In genomic region chr9:65666042-65666441, GRCm38 (mm10) we compare ENCODE assay signal across 8 mouse cellular contexts. TPM values are rescaled to one million over a fixed set of nuclear protein-coding genes. Genes with fewer than 3 reads are reported as not detected.
A peak's percentile ranks its signal among the peaks of the same experiment; 100 is the strongest.
DNase-seq lines count a peak whose midpoint lies in the region; ATAC-seq lines count a peak whose summit lies in the region.

No protein-coding gene starts in this region.

- H3K4me1 ChIP-seq in hindbrain, embryonic 14.5 days (replicated peaks; ENCODE audit: control insufficient read depth, insufficient read depth, low read length): no peaks in the 10 kb centered on the region
- H3K4me1 ChIP-seq in hindbrain, embryonic 16.5 days (ENCODE audit: control insufficient read depth, insufficient read depth, low read depth, low read length): no peaks in the 10 kb centered on the region
- peaks cover 8% of the 10 kb centered on the region for H3K4me1 ChIP-seq in heart, embryonic 16.5 days (ENCODE audit: control insufficient read depth, insufficient read depth, low read length)
- no peaks in the 10 kb centered on the region for H3K4me1 ChIP-seq in midbrain, embryonic 13.5 days (replicated peaks)

- H3K9me3 ChIP-seq in hindbrain, embryonic 14.5 days (ENCODE audit: control insufficient read depth, low read length): no peaks in the 10 kb centered on the region
- H3K9me3 ChIP-seq in hindbrain, embryonic 16.5 days (ENCODE audit: control insufficient read depth, low read length): no peaks in the 10 kb centered on the region
- H3K9me3 ChIP-seq in heart, embryonic 16.5 days (replicated peaks; ENCODE audit: control insufficient read depth, low read length): no peaks in the 10 kb centered on the region
- no peaks in the 10 kb centered on the region for H3K9me3 ChIP-seq in midbrain, embryonic 13.5 days

- H3K9ac ChIP-seq in hindbrain, embryonic 14.5 days: no peak overlapping the region
- no peak overlapping the region for H3K9ac ChIP-seq in hindbrain, embryonic 16.5 days (ENCODE audit: low read depth, low read length)
- H3K9ac ChIP-seq in heart, embryonic 16.5 days (ENCODE audit: low read length): no peak overlapping the region
- H3K9ac ChIP-seq in midbrain, embryonic 13.5 days (replicated peaks): no peak overlapping the region

- no peak for ATAC-seq in hindbrain, embryonic 14.5 days (ENCODE audit: low FRiP score)
- ATAC-seq in hindbrain, embryonic 16.5 days: no peak
- peak; percentile 42; the same call in 1 of the 2 replicates for ATAC-seq in heart, embryonic 16.5 days (replicated peaks; ENCODE audit: extremely low read depth, insufficient read depth, low FRiP score)
- ATAC-seq in midbrain, embryonic 13.5 days: peak; percentile 40; the same call in 1 of the 2 replicates

- no peak overlapping the region for H3K27ac ChIP-seq in hindbrain, embryonic 14.5 days
- H3K27ac ChIP-seq in hindbrain, embryonic 16.5 days (ENCODE audit: low read depth, low read length): no peak overlapping the region
- H3K27ac ChIP-seq in heart, embryonic 16.5 days (ENCODE audit: low read length): no peak overlapping the region
- no peak overlapping the region for H3K27ac ChIP-seq in midbrain, embryonic 13.5 days

- intact Hi-C loops in left cerebral cortex, postnatal 14 days (cut with DNase I): no loop called here

- no peaks in the 10 kb centered on the region for H3K36me3 ChIP-seq in hindbrain, embryonic 14.5 days (replicated peaks; ENCODE audit: control insufficient read depth, insufficient read depth)
- no peaks in the 10 kb centered on the region for H3K36me3 ChIP-seq in hindbrain, embryonic 16.5 days (ENCODE audit: control insufficient read depth, insufficient read depth, low read length)
- H3K36me3 ChIP-seq in heart, embryonic 16.5 days (ENCODE audit: control insufficient read depth, insufficient read depth): no peaks in the 10 kb centered on the region
- no peaks in the 10 kb centered on the region for H3K36me3 ChIP-seq in midbrain, embryonic 13.5 days

- no peak overlapping the region for H3K4me3 ChIP-seq in hindbrain, embryonic 14.5 days (replicated peaks; ENCODE audit: low read length)
- no peak overlapping the region for H3K4me3 ChIP-seq in hindbrain, embryonic 16.5 days (ENCODE audit: low read length)
- no peak overlapping the region for H3K4me3 ChIP-seq in heart, embryonic 16.5 days (ENCODE audit: low read length)
- H3K4me3 ChIP-seq in midbrain, embryonic 13.5 days (replicated peaks): no peak overlapping the region

- H3K4me2 ChIP-seq in hindbrain, embryonic 14.5 days (replicated peaks): no peak overlapping the region
- H3K4me2 ChIP-seq in hindbrain, embryonic 16.5 days (ENCODE audit: low read length): no peak overlapping the region
- no peak overlapping the region for H3K4me2 ChIP-seq in heart, embryonic 16.5 days (ENCODE audit: low read depth, low read length)
- H3K4me2 ChIP-seq in midbrain, embryonic 13.5 days (replicated peaks): no peak overlapping the region

- peak; percentile 74 for DNase-seq in hindbrain, embryonic 14.5 days (ENCODE audit: low spot score)
- peak; percentile 74 to 90 for DNase-seq in adrenal gland, adult (ENCODE audit: inconsistent age in 2 of 2, low spot score in 1 of 2)
- peak; percentile 73 for DNase-seq in embryo, embryonic 11 days
- peak; percentile 56 to 64 for DNase-seq in left cerebral cortex, postnatal 14 days (ENCODE audit: low spot score in 2 of 2)
- DNase-seq in spleen, postnatal 14 days (ENCODE audit: low spot score in 2 of 2): peak; percentile 24 to 52

- no peaks in the 10 kb centered on the region for H3K27me3 ChIP-seq in hindbrain, embryonic 14.5 days (ENCODE audit: control insufficient read depth, insufficient read depth, low read length)
- no peaks in the 10 kb centered on the region for H3K27me3 ChIP-seq in hindbrain, embryonic 16.5 days (replicated peaks; ENCODE audit: control insufficient read depth, insufficient read depth, low read length)
- no peaks in the 10 kb centered on the region for H3K27me3 ChIP-seq in heart, embryonic 16.5 days (ENCODE audit: control insufficient read depth, insufficient read depth, low read length)
- H3K27me3 ChIP-seq in midbrain, embryonic 13.5 days: no peaks in the 10 kb centered on the region

- WGBS in hindbrain, embryonic 14.5 days: 27% methylated on average over 5 of the region's 5 CpGs
- WGBS in hindbrain, embryonic 16.5 days: 13% methylated on average over 5 of the region's 5 CpGs
- WGBS in heart, embryonic 16.5 days: 8% methylated on average over 5 of the region's 5 CpGs
- 20% methylated on average over 5 of the region's 5 CpGs for WGBS in midbrain, embryonic 13.5 days

RNA-seq across cellular contexts. Expression of gene Oaz2, which starts 1.8 kb away (rescaled TPM):
- 280 and 287 TPM in 2 replicates for polyA plus RNA-seq in hindbrain, embryonic 14.5 days (2014; fragmentation: Nextera tagmentation; extraction: Ambion mirVana)
- 419 and 449 TPM in 2 replicates for polyA plus RNA-seq in hindbrain, embryonic 16.5 days (2015; fragmentation: Nextera tagmentation; extraction: Ambion mirVana)
- 299 and 313 TPM in 2 replicates for polyA plus RNA-seq in heart, embryonic 16.5 days (2015; fragmentation: Nextera tagmentation; extraction: Ambion mirVana)
- 100 to 1,000 TPM; 240 to 243 TPM for total RNA-seq in left cerebral cortex, postnatal 14 days (2021)
- polyA plus RNA-seq in midbrain, embryonic 13.5 days (2015; fragmentation: Nextera tagmentation; extraction: Ambion mirVana): 333 and 366 TPM in 2 replicates

RNA-seq across cellular contexts. Expression of gene Rbpms2, which starts 36.6 kb away (rescaled TPM):
- polyA plus RNA-seq in hindbrain, embryonic 14.5 days (2014; fragmentation: Nextera tagmentation; extraction: Ambion mirVana): 4.0 and 4.7 TPM in 2 replicates
- polyA plus RNA-seq in hindbrain, embryonic 16.5 days (2015; fragmentation: Nextera tagmentation; extraction: Ambion mirVana): 4.6 and 4.7 TPM in 2 replicates
- polyA plus RNA-seq in heart, embryonic 16.5 days (2015; fragmentation: Nextera tagmentation; extraction: Ambion mirVana): 105 and 108 TPM in 2 replicates
- 1 to 10 TPM; 1.8 to 2.3 TPM for total RNA-seq in left cerebral cortex, postnatal 14 days (2021)
- 4.5 and 4.9 TPM in 2 replicates for polyA plus RNA-seq in midbrain, embryonic 13.5 days (2015; fragmentation: Nextera tagmentation; extraction: Ambion mirVana)

Comparison
In these comparisons a context has a peak if more than half of its experiments do, and no peak if none do; other contexts are left out.
1. ATAC-seq: peak in heart, embryonic 16.5 days (single experiment) and midbrain, embryonic 13.5 days (single experiment); none in hindbrain, embryonic 14.5 days (single experiment) and hindbrain, embryonic 16.5 days (single experiment).
2. RNA of gene Rbpms2, which starts 36.6 kb away (polyA plus RNA-seq): 105 to 108 TPM in heart, embryonic 16.5 days; 4.0 to 4.7 TPM in hindbrain, embryonic 14.5 days, 4.6 to 4.7 TPM in hindbrain, embryonic 16.5 days and 4.5 to 4.9 TPM in midbrain, embryonic 13.5 days; every median in the first group is over 10 times any median in the second.
3. Peak in every context shown above with its lines, with median percentiles within 50 percentile points of each other: DNase-seq.